Mouse (Mus musculus) CH12.LX (cell line): ENCODE data around the gene Gucy2c. TPM values are rescaled to one million over a fixed set of nuclear protein-coding genes. Genes with fewer than 3 reads are reported as not detected.

Source experiments
- DNase-seq: peaks from one replicate; pipeline ENCODE4 v3.0.0-alpha.2; 2013; ENCODE audit errors: extremely low read depth
- H3K27ac ChIP-seq: 2 replicates; pipeline ENCODE4 v1.5.1; 2012; ENCODE audit warnings: low read depth, mild to moderate bottlenecking, control low read depth, moderate library complexity; ENCODE audit not compliant: insufficient read depth
- H3K27me3 ChIP-seq: replicated peaks from 2 replicates; pipeline ENCODE3; 2012; ENCODE audit warnings: inconsistent platforms
- H3K36me3 ChIP-seq, 2 experiments: replicated peaks in 1 of 2; 2 replicates each; pipeline versions ENCODE3 to v1.6.1; 2012; ENCODE audit warnings: inconsistent platforms in 1 of 2, low read length in 1 of 2, mild to moderate bottlenecking in 1 of 2, mixed read lengths in 1 of 2, moderate library complexity in 1 of 2; ENCODE audit not compliant: control insufficient read depth in 1 of 2, insufficient read depth in 1 of 2
- H3K4me1 ChIP-seq, 2 experiments: 2 replicates each; pipeline ENCODE4 v1.6.1; 2012; ENCODE audit warnings: inconsistent platforms in 1 of 2, moderate library complexity in 1 of 2; ENCODE audit not compliant: insufficient read depth in 2 of 2, control insufficient read depth in 1 of 2
- H3K4me2 ChIP-seq: 2 replicates; pipeline ENCODE4 v1.6.1; 2012; ENCODE audit warnings: low read depth, mild to moderate bottlenecking, control low read depth; ENCODE audit not compliant: poor library complexity, insufficient read depth, severe bottlenecking
- H3K4me3 ChIP-seq, 3 experiments: fragments of 150-350 bp in 1 of 3; sonication (generic) in 1 of 3; replicated peaks in 1 of 3; 2 replicates each; pipeline versions ENCODE3 to v1.5.1; 2011 to 2012; ENCODE audit warnings: low read depth in 2 of 3, low read length in 2 of 3, mild to moderate bottlenecking in 2 of 3, moderate library complexity in 2 of 3, control low read depth in 1 of 3, improper control_type of control experiment in 1 of 3, inconsistent platforms in 1 of 3, mixed read lengths in 1 of 3; ENCODE audit not compliant: poor library complexity in 1 of 3
- H3K79me2 ChIP-seq: replicated peaks from 2 replicates; pipeline ENCODE4 v1.6.1; 2012; ENCODE audit warnings: mild to moderate bottlenecking, moderate library complexity; ENCODE audit not compliant: control insufficient read depth, poor library complexity, insufficient read depth, severe bottlenecking; ENCODE audit errors: extremely low read depth
- H3K9ac ChIP-seq: 2 replicates; pipeline ENCODE4 v1.6.1; 2012; ENCODE audit warnings: low read depth, mild to moderate bottlenecking, control low read depth, moderate library complexity; ENCODE audit not compliant: insufficient read depth
- H3K9me3 ChIP-seq: replicated peaks from 2 replicates; pipeline ENCODE3; 2012; ENCODE audit warnings: low read length, inconsistent platforms, mixed read lengths
- BHLHE40 ChIP-seq: IDR thresholded peaks from 2 replicates; pipeline ENCODE4 v1.6.1; 2011; ENCODE audit warnings: mild to moderate bottlenecking, low read depth, low read length, improper control_type of control experiment
- CHD1 ChIP-seq: IDR thresholded peaks from 2 replicates; pipeline ENCODE4 v1.6.1; 2012; ENCODE audit warnings: low read depth, low read length, improper control_type of control experiment, inconsistent platforms
- CHD2 ChIP-seq: IDR thresholded peaks from 2 replicates; pipeline ENCODE4 v1.6.1; 2011; ENCODE audit warnings: low read length, improper control_type of control experiment
- CTCF ChIP-seq, 2 experiments: IDR thresholded peaks in 1 of 2; conservative IDR thresholded peaks in 1 of 2; 2 replicates each; pipeline ENCODE4 v1.5.1; 2011 to 2012; ENCODE audit warnings: low read depth in 2 of 2, low read length in 2 of 2, improper control_type of control experiment in 1 of 2, inconsistent platforms in 1 of 2, mild to moderate bottlenecking in 1 of 2, moderate library complexity in 1 of 2
- ELF1 ChIP-seq: IDR thresholded peaks from 2 replicates; pipeline ENCODE4 v1.6.1; 2014; ENCODE audit warnings: low read depth, mild to moderate bottlenecking, inconsistent platforms, low read length, improper control_type of control experiment
- ETS1 ChIP-seq: conservative IDR thresholded peaks from 2 replicates; pipeline ENCODE4 v1.6.1; 2012; ENCODE audit warnings: low read depth, mild to moderate bottlenecking, inconsistent platforms, low read length, improper control_type of control experiment, moderate library complexity
- GABPA ChIP-seq: IDR thresholded peaks from 2 replicates; pipeline ENCODE4 v1.6.1; 2012; ENCODE audit warnings: low read depth, low read length, improper control_type of control experiment, inconsistent platforms; ENCODE audit not compliant: insufficient replicate concordance
- IRF4 ChIP-seq: IDR thresholded peaks from 2 replicates; pipeline ENCODE4 v1.6.1; 2014; ENCODE audit warnings: low read depth, mild to moderate bottlenecking, inconsistent platforms, low read length, improper control_type of control experiment
- JUN ChIP-seq: IDR thresholded peaks from 2 replicates; pipeline ENCODE4 v1.6.1; 2011; ENCODE audit warnings: low read depth, mild to moderate bottlenecking, low read length, improper control_type of control experiment, moderate library complexity; ENCODE audit not compliant: insufficient read depth
- MAZ ChIP-seq: IDR thresholded peaks from 2 replicates; pipeline ENCODE4 v1.6.1; 2012; ENCODE audit warnings: low read depth, mild to moderate bottlenecking, inconsistent platforms, low read length, improper control_type of control experiment, moderate library complexity
- MXI1 ChIP-seq: IDR thresholded peaks from 2 replicates; pipeline ENCODE4 v1.6.1; 2011; ENCODE audit warnings: mild to moderate bottlenecking, low read depth, low read length, improper control_type of control experiment
- MYC ChIP-seq: IDR thresholded peaks from 2 replicates; pipeline ENCODE4 v1.6.1; 2011; ENCODE audit warnings: low read depth, mild to moderate bottlenecking, improper control_type of control experiment, low read length
- NELFE ChIP-seq: IDR thresholded peaks from 2 replicates; pipeline ENCODE4 v1.6.1; 2011; ENCODE audit warnings: low read depth, low read length, improper control_type of control experiment
- PAX5 ChIP-seq: IDR thresholded peaks from 2 replicates; pipeline ENCODE4 v1.6.1; 2012; ENCODE audit warnings: low read length, inconsistent platforms, mixed read lengths
- RAD21 ChIP-seq: IDR thresholded peaks from 2 replicates; pipeline ENCODE4 v1.6.1; 2011; ENCODE audit warnings: low read depth, mild to moderate bottlenecking, low read length, improper control_type of control experiment, moderate library complexity
- SMC3 ChIP-seq: IDR thresholded peaks from 2 replicates; pipeline ENCODE4 v1.6.1; 2011; ENCODE audit warnings: low read depth, low read length, improper control_type of control experiment
- TBP ChIP-seq: conservative IDR thresholded peaks from 2 replicates; pipeline ENCODE4 v1.6.1; 2011; ENCODE audit warnings: low read depth, low read length, improper control_type of control experiment
- TCF12 ChIP-seq: IDR thresholded peaks from 2 replicates; pipeline ENCODE4 v1.6.1; 2014; ENCODE audit warnings: low read depth, mild to moderate bottlenecking, inconsistent platforms, low read length, improper control_type of control experiment
- USF2 ChIP-seq: conservative IDR thresholded peaks from 2 replicates; pipeline ENCODE4 v1.6.1; 2011; ENCODE audit warnings: low read depth, low read length, improper control_type of control experiment
- ZC3H11A ChIP-seq: IDR thresholded peaks from 2 replicates; pipeline ENCODE4 v1.6.1; 2012; ENCODE audit warnings: low read depth, mild to moderate bottlenecking, inconsistent platforms, low read length, improper control_type of control experiment
- ZKSCAN1 ChIP-seq: IDR thresholded peaks from 2 replicates; pipeline ENCODE4 v1.6.1; 2012; ENCODE audit warnings: low read depth, inconsistent platforms, low read length, improper control_type of control experiment, borderline replicate concordance
- ZNF384 ChIP-seq: IDR thresholded peaks from 2 replicates; pipeline ENCODE4 v1.6.1; 2012; ENCODE audit warnings: low read depth, low read length, improper control_type of control experiment, inconsistent platforms
- dilution Hi-C: fragments of 300-500 bp; cut with MboI; formaldehyde crosslinking; loops from 2 replicates; pipeline ENCODE4 v1.14.3; 2020; ENCODE audit warnings: low sequenced_read_pairs; ENCODE audit not compliant: extremely low pct_unique_long_range_greater_than_20kb, extremely low pct_ligation_motif_present
- in situ Hi-C: fragments of 300-500 bp; cut with MboI; formaldehyde crosslinking; loops from 3 replicates; pipeline ENCODE4 v1.14.3; 2019; ENCODE audit warnings: low sequenced_read_pairs, low pct_ligation_motif_present, low pct_unique_long_range_greater_than_20kb, mixed read lengths
- polyA plus RNA-seq: library from polyadenylated mRNA; unstranded; fragments of >175 nt; gene quantifications from 2 replicates; pipeline ENCODE4 v1.2.1, GENCODE M21; 2012; ENCODE audit warnings: low read depth; ENCODE audit not compliant: insufficient read length
- total RNA-seq, 2 experiments: library from RNA; depleted of rRNA; stranded (reverse); fragments of 300-350 nt in 1 of 2; fragments of >200 nt in 1 of 2; gene quantifications; 2 replicates each; pipeline ENCODE4 v1.2.3; 2012 to 2014

The Gucy2c gene
- total and polyA plus RNA-seq, 3 experiments: 0.08 to 0.13 (median 0.10) TPM

- H3K79me2 ChIP-seq: no peaks in the 10 kb centered on the region
- no peak overlapping the region for H3K4me2 ChIP-seq
- TF ChIP-seq CTCF (conservative IDR thresholded peaks at IDR 0.05 in 1 of 2, IDR thresholded peaks at IDR 0.05 in 1 of 2; ENCODE audit: low read depth in 2 of 2, low read length in 2 of 2): no peak
- TF ChIP-seq MXI1: no peak
- TF ChIP-seq GABPA: no peak
- TF ChIP-seq ZKSCAN1: no peak
- no peak for TF ChIP-seq ELF1
- no peak for TF ChIP-seq BHLHE40
- TF ChIP-seq IRF4: no peak
- TF ChIP-seq USF2: no peak
- TF ChIP-seq NELFE: no peak
- TF ChIP-seq JUN: no peak
- no peak overlapping the region for H3K27ac ChIP-seq
- no peak overlapping the region for H3K4me3 ChIP-seq
- in situ Hi-C loops: no loop called here
- peaks cover 5% of the 10 kb centered on the region for H3K27me3 ChIP-seq
- no peaks in the 10 kb centered on the region for H3K36me3 ChIP-seq
- H3K9me3 ChIP-seq: no peaks in the 10 kb centered on the region
- DNase-seq: no peak
- dilution Hi-C loops: no loop called here
- no peak overlapping the region for H3K9ac ChIP-seq
- H3K4me1 ChIP-seq: peaks cover 0 to 2% of the 10 kb centered on the region in 2 experiments; a peak in 1 of 4 replicates
These were observed 12.4 kb downstream of the Gucy2c start for GRCm38 (mm10) chr6:136769143-136769542.

- in situ Hi-C loops: no loop called here
- no peak overlapping the region for H3K4me3 ChIP-seq
- H3K4me2 ChIP-seq: no peak overlapping the region
- DNase-seq: no peak
- H3K27ac ChIP-seq: no peak overlapping the region
- TF ChIP-seq CHD2 (no peak), SMC3 (no peak), BHLHE40 (no peak), MAZ (no peak), ZNF384 (no peak), USF2 (no peak), ETS1 (no peak), GABPA (no peak), PAX5 (no peak), CHD1 (no peak), RAD21 (no peak), TCF12 (no peak), ZC3H11A (no peak), MYC (no peak), TBP (no peak)
- TF ChIP-seq, all 38 proteins: peak for 0
- dilution Hi-C loops: no loop called here
- no peaks in the 10 kb centered on the region for H3K79me2 ChIP-seq
- H3K9me3 ChIP-seq: no peaks in the 10 kb centered on the region
- H3K36me3 ChIP-seq: no peaks in the 10 kb centered on the region
- no peak overlapping the region for H3K9ac ChIP-seq
- peaks cover 3% of the 10 kb centered on the region for H3K27me3 ChIP-seq
- no peaks in the 10 kb centered on the region for H3K4me1 ChIP-seq
These were observed 17.7 kb downstream of the Gucy2c start for GRCm38 (mm10) chr6:136763912-136764311.
